Mouse (Mus musculus) heart, embryonic 12.5 days (tissue): ENCODE measurements around the gene Arf3. TPM values are rescaled to one million over a fixed set of nuclear protein-coding genes. Genes with fewer than 3 reads are reported as not detected.
A peak's percentile ranks its signal among the peaks of the same experiment; 100 is the strongest.

ENCODE experiments used
- ATAC-seq: fragments of 200-750 bp; cut with Nextera tagmentation; 2 replicates; pipeline ENCODE4 v1.8.0; 2017; ENCODE audit warnings: moderate TSS enrichment, moderate library complexity; ENCODE audit not compliant: insufficient number of reproducible peaks, low FRiP score
- H3K27ac ChIP-seq: fragments of 300-500 bp; sonication (generic); 2 replicates; pipeline ENCODE4 v1.5.1; 2016; ENCODE audit warnings: mild to moderate bottlenecking, moderate library complexity; ENCODE audit not compliant: poor library complexity, severe bottlenecking
- H3K27me3 ChIP-seq: fragments of 300-500 bp; sonication (generic); replicated peaks from 2 replicates; pipeline ENCODE4 v1.6.1; 2016; ENCODE audit warnings: mild to moderate bottlenecking, moderate library complexity
- H3K36me3 ChIP-seq: fragments of 300-500 bp; sonication (generic); 2 replicates; pipeline ENCODE4 v1.6.1; 2016; ENCODE audit warnings: mild to moderate bottlenecking, moderate library complexity
- H3K4me1 ChIP-seq: fragments of 300-500 bp; sonication (generic); replicated peaks from 2 replicates; pipeline ENCODE4 v1.6.1; 2016; ENCODE audit warnings: mild to moderate bottlenecking
- H3K4me2 ChIP-seq: fragments of 300-500 bp; sonication (generic); 2 replicates; pipeline ENCODE4 v1.6.1; 2016; ENCODE audit warnings: mild to moderate bottlenecking, moderate library complexity
- H3K4me3 ChIP-seq: fragments of 300-500 bp; sonication (generic); 2 replicates; pipeline ENCODE4 v1.5.1; 2016; ENCODE audit warnings: mild to moderate bottlenecking
- H3K9ac ChIP-seq: fragments of 300-500 bp; sonication (generic); 2 replicates; pipeline ENCODE4 v1.6.1; 2016; ENCODE audit warnings: mild to moderate bottlenecking, moderate library complexity
- H3K9me3 ChIP-seq: fragments of 300-500 bp; sonication (generic); replicated peaks from 2 replicates; pipeline ENCODE4 v1.6.1; 2016; ENCODE audit warnings: mild to moderate bottlenecking, moderate library complexity
- WGBS: fragments of 180-500 bp; shearing (Covaris S2); methylation state at CpG from one replicate; pipeline ENCODE4 v1.1.7; 2016; 5-methylcytosine and 5-hydroxymethylcytosine counted together
- polyA plus RNA-seq: library from polyadenylated mRNA; unstranded; fragments of >200 nt; fragmentation: Nextera tagmentation; extraction: Ambion mirVana; gene quantifications from 2 replicates; pipeline ENCODE4 v1.2.1, GENCODE M21; 2016

Gene Arf3
- polyA plus RNA-seq, 1 experiment from 2014 or later: 46.3 TPM

DNA sequence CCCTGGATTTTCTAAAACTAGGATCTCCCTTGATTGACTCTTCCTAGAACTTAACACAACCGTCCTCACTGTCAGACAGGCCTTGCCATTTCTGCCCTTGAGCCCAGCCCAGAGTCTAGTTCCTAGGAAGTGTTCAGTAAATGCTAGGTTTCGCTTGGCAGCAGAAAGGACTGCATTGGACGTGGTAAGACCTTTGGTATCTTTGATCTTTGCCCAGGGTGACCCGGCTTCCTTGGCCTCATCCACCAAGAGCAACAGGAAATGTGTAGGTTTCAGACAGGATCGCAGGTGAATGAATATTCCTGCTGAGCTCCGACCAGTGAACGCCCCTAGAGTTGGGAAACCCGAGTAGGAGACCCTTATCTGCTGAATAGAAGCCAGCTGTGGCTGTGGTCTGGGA lies 39.9 kb upstream of the Arf3 start:
- no peak overlapping the region for H3K27ac ChIP-seq
- H3K4me1 ChIP-seq: peaks cover 46% of the 10 kb centered on the region
- H3K36me3 ChIP-seq: no peaks in the 10 kb centered on the region
- H3K4me2 ChIP-seq: peak overlapping the region; percentile 59
- H3K9ac ChIP-seq: no peak overlapping the region
- WGBS: 4% methylated on average over 8 of the region's 8 CpGs
- ATAC-seq: no peak
- 0 out of 2 replicates have a peak overlapping the region, but pooled peaks have one; percentile 12 for H3K4me3 ChIP-seq
- H3K9me3 ChIP-seq: no peaks in the 10 kb centered on the region
- H3K27me3 ChIP-seq: peaks cover 100% of the 10 kb centered on the region

DNA sequence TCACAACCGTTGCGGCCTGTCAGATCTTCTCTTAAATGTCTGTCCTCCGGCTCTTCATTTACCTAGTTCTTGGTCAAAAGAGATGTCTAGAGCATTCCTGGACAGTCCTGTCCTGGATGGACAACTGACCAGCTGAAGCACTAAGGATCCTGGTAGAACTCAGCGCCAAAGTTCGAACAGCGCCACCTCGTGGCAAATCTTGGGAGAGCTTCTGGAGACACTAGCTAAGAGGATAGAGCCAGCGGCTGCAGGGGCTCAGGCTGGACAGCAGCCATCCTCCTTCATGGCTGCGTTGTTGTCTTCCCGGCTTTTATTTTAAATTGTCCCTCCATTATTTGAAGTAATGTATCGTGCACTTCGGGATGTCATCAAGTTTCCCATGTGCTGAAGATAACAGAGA lies 36.4 kb upstream of the Arf3 start:
- peaks cover 28% of the 10 kb centered on the region for H3K4me1 ChIP-seq

DNA sequence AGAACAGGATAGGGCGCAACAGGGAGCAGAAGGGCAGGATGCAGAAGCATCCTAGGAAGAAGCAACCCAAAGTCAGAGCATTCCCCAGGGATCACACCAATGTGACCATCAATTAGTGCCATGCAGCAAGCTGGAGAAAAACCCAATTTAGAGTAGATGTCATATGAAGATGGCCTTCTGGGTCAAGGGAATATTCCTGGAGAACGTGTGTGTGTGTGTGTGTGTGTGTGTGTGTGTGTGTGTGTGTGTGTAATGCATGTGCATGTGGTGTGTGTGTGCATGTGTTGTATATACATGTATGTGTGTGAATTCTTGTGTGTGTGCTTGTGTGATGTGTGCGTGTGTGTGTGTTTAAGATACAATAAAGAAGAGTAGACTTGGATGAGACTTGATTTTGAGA lies 35.9 kb upstream of the Arf3 start:
- Histone ChIP-seq H3K4me3 (no peak overlapping the region), H3K9me3 (no peaks in the 10 kb centered on the region), H3K36me3 (no peaks in the 10 kb centered on the region), H3K4me1 (peaks cover 27% of the 10 kb centered on the region), H3K27ac (no peak overlapping the region), H3K4me2 (no peak overlapping the region), H3K27me3 (peaks cover 100% of the 10 kb centered on the region), H3K9ac (no peak overlapping the region)
- no peak for ATAC-seq
- WGBS: 53% methylated on average over 3 of the region's 3 CpGs

More for the DNA sequence above, 36.4 kb upstream of the Arf3 start:
- Histone ChIP-seq H3K27me3 (peaks cover 100% of the 10 kb centered on the region), H3K27ac (no peak overlapping the region), H3K9me3 (no peaks in the 10 kb centered on the region), H3K36me3 (no peaks in the 10 kb centered on the region), H3K4me3 (no peak overlapping the region), H3K4me2 (no peak overlapping the region), H3K9ac (no peak overlapping the region)
- 11% methylated on average over 12 of the region's 12 CpGs for WGBS
- no peak for ATAC-seq

DNA sequence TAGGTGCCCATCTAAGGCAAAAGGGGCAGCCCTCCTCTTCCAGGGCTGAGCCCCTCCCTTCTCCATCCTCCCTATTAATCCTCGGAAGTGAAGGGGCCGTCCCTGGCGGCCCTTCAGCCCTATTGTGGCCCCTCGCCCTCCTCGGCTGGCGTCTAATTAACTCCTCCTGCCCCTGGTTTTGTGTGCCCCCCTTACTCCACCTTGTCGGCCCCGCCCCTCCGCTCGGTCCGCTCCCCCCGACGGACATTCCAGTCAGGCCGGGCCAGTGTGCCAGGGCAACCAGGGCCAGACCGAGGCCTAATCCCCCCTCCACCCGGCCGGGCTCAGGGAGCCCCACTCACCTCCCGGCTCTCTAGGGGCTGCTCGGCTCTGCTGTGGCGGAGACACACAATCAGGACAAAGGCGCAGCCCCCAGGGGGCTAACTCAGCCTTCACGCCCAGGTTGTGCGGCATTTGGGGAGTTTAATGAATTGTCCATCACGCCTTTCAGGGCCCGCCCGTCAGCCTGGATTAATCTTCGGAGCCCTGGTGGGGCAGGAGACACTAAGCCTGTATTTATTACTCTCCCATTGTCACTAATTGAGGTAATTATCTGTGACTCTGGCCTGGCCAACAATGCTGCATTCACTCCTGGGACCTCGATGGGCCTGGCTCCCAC lies 35.0 kb upstream of the Arf3 start:
- Histone ChIP-seq H3K4me1 (peaks cover 22% of the 10 kb centered on the region), H3K4me3 (0 out of 2 replicates have a peak overlapping the region, but pooled peaks have one; percentile 2), H3K27ac (no peak overlapping the region), H3K9ac (no peak overlapping the region), H3K27me3 (peaks cover 100% of the 10 kb centered on the region), H3K9me3 (no peaks in the 10 kb centered on the region), H3K4me2 (no peak overlapping the region), H3K36me3 (no peaks in the 10 kb centered on the region)
- no peak for ATAC-seq
- WGBS: 5% methylated on average over 28 of the region's 28 CpGs

DNA sequence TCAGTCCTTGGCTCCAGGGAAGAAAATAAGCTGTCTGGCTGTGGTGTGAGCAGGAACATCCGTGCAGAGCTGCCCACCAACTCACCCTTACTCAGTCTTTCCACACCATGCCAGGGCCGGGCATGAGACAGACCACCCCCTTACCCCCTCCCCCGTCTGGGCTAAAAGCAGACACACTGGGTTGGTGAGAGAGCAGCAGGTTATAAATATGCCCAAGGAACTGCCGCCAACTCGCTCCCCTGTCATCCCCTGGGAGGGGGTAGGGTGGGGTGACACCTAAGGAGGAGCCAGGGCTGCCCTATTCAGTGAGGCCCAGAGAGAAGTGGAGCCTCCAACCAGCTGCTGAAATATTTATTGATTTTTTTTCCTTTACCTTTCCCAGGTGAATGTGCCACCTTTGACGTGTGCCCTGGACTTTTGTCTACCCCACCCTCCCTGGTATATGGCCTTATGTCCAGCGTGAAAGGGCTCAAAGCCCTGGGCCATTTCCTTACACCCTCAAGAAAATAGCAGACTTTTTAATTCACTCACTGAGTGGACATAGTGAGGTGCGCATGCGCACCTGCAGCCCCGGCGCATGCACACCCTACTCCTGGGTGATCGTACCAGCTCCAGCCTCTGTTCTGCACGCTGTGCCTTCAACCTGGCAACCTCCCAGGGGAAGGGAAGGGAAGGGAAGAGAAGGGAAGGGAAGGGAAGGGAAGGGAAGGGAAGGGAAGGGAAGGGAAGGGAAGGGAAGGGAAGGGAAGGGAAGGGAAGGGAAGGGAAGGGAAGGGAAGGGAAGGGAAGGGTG lies 34.0 kb upstream of the Arf3 start:
- H3K27ac ChIP-seq: no peak overlapping the region
- no peak for ATAC-seq
- H3K4me1 ChIP-seq: peaks cover 29% of the 10 kb centered on the region
- no peak overlapping the region for H3K4me3 ChIP-seq
- WGBS: 6% methylated on average over 13 of the region's 13 CpGs
- H3K4me2 ChIP-seq: peak overlapping the region; percentile 13; the same call in 1 of the 2 replicates
- H3K9ac ChIP-seq: no peak overlapping the region
- peaks cover 100% of the 10 kb centered on the region for H3K27me3 ChIP-seq
- no peaks in the 10 kb centered on the region for H3K36me3 ChIP-seq
- H3K9me3 ChIP-seq: no peaks in the 10 kb centered on the region

DNA sequence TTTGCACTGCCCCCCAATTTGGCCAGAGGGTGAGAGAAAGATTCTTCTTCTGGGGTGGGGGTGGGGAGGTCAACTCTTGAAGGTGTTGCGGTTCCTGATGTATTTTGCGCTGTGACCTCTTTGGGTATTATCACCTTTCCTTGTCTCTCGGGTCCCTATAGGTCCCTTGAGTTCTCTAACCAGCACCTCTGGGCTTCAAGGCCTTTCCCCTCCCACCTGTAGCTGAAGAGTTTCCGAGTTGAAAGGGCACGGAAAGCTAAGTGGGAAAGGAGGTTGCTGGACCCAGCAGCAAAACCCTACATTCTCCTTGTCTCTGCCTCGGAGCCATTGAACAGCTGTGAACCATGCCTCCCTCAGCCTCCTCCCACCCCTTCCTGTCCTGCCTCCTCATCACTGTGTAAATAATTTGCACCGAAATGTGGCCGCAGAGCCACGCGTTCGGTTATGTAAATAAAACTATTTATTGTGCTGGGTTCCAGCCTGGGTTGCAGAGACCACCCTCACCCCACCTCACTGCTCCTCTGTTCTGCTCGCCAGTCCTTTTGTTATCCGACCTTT lies 30.2 kb upstream of the Arf3 start:
- 4% methylated on average over 13 of the region's 13 CpGs for WGBS
- Histone ChIP-seq H3K27me3 (peaks cover 99% of the 10 kb centered on the region), H3K9ac (no peak overlapping the region), H3K36me3 (no peaks in the 10 kb centered on the region), H3K4me1 (peaks cover 54% of the 10 kb centered on the region), H3K9me3 (no peaks in the 10 kb centered on the region), H3K27ac (no peak overlapping the region), H3K4me2 (no peak overlapping the region), H3K4me3 (no peak overlapping the region)
- no peak for ATAC-seq

DNA sequence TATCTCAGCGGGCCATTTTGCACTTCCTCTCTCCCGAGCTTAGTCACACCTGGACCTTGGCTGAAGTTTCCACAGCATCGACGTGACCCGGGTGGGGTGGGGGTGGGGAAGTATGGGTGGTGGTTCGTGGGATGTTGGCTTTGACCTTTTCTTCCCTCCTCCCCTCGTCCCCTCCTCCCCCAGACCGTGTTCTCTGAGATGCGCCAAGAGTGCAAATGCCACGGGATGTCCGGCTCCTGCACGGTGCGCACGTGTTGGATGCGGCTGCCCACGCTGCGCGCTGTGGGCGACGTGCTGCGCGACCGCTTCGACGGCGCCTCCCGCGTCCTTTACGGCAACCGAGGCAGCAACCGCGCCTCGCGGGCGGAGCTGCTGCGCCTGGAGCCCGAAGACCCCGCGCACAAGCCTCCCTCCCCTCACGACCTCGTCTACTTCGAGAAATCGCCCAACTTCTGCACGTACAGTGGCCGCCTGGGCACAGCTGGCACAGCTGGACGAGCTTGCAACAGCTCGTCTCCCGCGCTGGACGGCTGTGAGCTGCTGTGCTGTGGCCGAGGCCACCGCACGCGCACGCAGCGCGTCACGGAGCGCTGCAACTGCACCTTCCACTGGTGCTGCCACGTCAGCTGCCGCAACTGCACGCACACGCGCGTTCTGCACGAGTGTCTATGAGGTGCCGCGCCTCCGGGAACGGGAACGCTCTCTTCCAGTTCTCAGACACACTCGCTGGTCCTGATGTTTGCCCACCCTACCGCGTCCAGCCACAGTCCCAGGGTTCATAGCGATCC lies 29.4 kb upstream of the Arf3 start:
- 2% methylated on average over 75 of the region's 75 CpGs for WGBS
- H3K4me1 ChIP-seq: peaks cover 48% of the 10 kb centered on the region
- no peak for ATAC-seq

DNA sequence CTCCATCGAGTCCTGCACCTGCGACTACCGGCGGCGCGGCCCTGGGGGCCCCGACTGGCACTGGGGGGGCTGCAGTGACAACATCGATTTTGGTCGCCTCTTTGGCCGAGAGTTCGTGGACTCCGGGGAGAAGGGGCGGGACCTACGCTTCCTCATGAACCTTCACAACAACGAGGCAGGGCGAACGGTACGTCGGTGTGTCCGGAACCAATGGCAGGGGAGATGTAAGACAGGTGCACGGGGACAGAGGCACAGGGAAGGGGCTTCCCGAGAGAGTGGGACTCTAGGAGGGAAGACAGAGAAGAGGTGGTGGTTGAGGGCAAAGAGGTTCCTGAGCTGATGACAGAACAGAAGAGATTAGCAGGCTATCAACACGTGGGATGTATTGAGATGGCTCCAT lies 28.8 kb upstream of the Arf3 start:
- Histone ChIP-seq H3K9me3 (no peaks in the 10 kb centered on the region), H3K4me3 (peak overlapping the region; percentile 35), H3K27me3 (peaks cover 97% of the 10 kb centered on the region), H3K4me2 (peak overlapping the region; percentile 62; the same call in 1 of the 2 replicates), H3K27ac (no peak overlapping the region), H3K9ac (no peak overlapping the region), H3K4me1 (peaks cover 43% of the 10 kb centered on the region), H3K36me3 (no peaks in the 10 kb centered on the region)
- ATAC-seq: no peak
- 2% methylated on average over 23 of the region's 23 CpGs for WGBS

More for the DNA sequence above, 29.4 kb upstream of the Arf3 start:
- Histone ChIP-seq H3K9ac (no peak overlapping the region), H3K27me3 (peaks cover 99% of the 10 kb centered on the region), H3K4me3 (peak overlapping the region; percentile 30), H3K4me2 (peak overlapping the region; percentile 41), H3K9me3 (no peaks in the 10 kb centered on the region), H3K36me3 (no peaks in the 10 kb centered on the region), H3K27ac (no peak overlapping the region)

DNA sequence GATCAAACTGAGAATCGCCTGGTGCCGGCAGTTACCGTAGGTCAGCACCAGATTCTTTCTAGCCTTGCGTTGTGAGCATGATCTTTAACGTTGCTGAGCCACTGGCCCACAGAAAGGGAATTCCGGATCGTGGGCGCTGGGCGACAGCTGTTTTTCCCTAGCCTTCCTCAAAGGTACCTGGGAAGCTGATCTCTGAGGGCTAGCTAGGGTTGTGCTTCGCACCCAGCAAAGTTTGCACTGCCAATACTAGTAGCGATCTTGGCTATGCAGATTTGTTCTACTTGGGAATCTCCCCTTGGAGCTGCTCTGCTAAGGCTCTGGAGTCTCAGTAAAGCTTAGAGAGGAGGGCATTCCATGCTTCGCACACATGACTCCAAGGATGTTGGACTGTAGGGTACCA lies 28.2 kb upstream of the Arf3 start:
- ATAC-seq: no peak
- Histone ChIP-seq H3K9ac (no peak overlapping the region), H3K4me3 (peak overlapping the region; percentile 35), H3K27me3 (peaks cover 96% of the 10 kb centered on the region), H3K27ac (no peak overlapping the region), H3K9me3 (no peaks in the 10 kb centered on the region), H3K4me2 (peak overlapping the region; percentile 62), H3K4me1 (peaks cover 38% of the 10 kb centered on the region), H3K36me3 (no peaks in the 10 kb centered on the region)
- under 1% methylated on average over 12 of the region's 12 CpGs for WGBS

DNA sequence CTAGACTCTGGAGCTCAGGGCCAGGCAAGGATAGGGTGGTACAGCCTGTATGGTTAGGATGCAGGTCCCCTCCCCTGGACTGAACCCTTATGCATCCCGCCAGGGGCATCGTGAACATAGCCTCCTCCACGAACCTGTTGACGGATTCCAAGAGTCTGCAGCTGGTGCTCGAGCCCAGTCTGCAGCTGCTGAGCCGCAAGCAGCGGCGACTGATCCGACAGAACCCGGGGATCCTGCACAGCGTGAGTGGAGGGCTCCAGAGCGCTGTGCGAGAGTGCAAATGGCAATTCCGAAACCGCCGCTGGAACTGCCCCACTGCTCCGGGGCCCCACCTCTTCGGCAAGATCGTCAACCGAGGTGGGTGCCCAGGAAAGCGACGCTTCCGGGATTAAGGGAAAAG lies 27.7 kb upstream of the Arf3 start:
- Histone ChIP-seq H3K27me3 (peaks cover 93% of the 10 kb centered on the region), H3K36me3 (no peaks in the 10 kb centered on the region), H3K4me3 (peak overlapping the region; percentile 35), H3K27ac (no peak overlapping the region), H3K4me1 (peaks cover 38% of the 10 kb centered on the region), H3K4me2 (peak overlapping the region; percentile 62), H3K9ac (no peak overlapping the region), H3K9me3 (peaks cover 2% of the 10 kb centered on the region)
- WGBS: under 1% methylated on average over 23 of the region's 23 CpGs
- no peak for ATAC-seq
